Mouse (Mus musculus) lung, postnatal 10 days (tissue): ENCODE measurements at regions not wholly inside any gene's neighbourhood (a gene's known extent, or its start where the extent isn't known, plus 50 kb on each side); places are given as distances from the start of the nearest gene placed in this dataset.
A peak's percentile ranks its signal among the peaks of the same experiment; 100 is the strongest.

ENCODE experiments used
- DNase-seq: peaks from one replicate; pipeline ENCODE4 v3.0.0; 2021

DNA sequence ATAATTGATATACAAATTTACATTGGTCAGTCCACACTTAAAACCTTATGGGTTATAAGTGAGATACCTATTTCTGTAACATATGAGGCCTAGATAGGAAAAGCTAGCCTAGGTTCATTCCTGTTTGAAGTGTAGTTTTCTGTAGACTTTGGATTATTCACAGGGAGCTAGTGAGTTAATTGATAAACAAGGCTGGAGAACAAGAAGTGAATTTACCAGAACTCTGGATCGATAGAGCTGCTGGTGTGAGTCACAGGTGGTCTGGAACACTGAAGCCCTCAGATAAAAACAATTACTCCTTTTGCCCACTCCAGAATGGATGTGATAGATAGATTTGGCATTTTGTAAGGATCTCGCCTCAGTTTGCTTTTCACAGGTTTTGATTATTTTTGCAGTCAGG is 62.0 kb upstream of the Rtl1 start:
- no peak for DNase-seq

DNA sequence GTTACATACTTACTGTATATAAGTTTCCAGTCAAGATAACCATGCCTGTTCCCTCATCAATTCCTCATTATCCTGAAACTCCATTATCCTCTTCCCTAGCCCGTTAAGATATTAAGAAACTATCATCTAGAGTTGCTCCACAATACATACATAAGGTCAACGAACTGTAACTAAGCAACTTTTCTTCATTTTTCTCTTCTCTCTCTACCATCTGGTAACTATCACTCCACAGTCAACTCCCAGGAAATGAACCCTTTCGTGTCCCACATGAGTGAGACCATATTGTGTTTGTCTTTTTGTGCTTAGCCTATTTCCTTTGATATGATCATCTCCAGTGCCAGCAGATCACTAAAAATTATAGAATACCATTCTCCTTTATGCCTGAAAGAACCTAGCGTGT is 74.6 kb upstream of the Rtl1 start:
- DNase-seq = peak; percentile 4

GRCm38 (mm10) chr12:109694046-109694445 is 93.9 kb upstream of the Rtl1 start:
- no peak for DNase-seq

DNA sequence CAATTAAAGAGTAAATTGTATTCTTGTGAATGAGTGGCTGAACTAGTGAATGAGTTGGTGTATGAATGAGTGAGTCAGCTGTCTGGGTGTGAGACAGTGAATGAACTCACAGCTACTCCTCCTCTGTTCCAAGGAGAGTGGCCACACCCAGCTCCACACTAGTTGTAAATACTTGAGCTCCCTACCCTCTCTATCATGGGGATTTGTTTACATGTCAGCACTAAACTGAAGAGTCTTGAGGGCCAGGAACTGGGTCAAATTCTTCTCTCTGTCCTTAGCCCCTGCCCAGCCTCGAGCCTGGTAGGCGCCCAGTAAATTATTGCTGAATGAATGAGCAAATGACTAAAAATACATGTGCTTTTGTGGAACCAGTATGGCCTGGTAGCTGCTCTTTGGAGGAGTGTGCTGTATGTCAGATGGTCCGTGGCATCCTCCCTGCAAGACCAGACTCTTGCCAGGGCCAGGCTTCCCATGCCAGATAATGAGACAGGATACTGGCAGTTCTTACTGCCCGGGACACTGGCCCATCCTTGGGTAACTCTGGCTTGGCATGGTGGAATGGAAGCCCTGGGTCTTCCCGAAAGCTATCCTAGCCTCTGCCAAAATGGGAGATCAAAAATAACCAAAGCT is 94.8 kb upstream of the Rtl1 start:
- peak; percentile 44 for DNase-seq

GRCm38 (mm10) chr12:109706820-109707219 is 106.7 kb upstream of the Rtl1 start:
- DNase-seq = no peak

- no peak for DNase-seq
Observed at GRCm38 (mm10) chr12:109709661-109710060, 109.5 kb upstream of the Rtl1 start.

DNA sequence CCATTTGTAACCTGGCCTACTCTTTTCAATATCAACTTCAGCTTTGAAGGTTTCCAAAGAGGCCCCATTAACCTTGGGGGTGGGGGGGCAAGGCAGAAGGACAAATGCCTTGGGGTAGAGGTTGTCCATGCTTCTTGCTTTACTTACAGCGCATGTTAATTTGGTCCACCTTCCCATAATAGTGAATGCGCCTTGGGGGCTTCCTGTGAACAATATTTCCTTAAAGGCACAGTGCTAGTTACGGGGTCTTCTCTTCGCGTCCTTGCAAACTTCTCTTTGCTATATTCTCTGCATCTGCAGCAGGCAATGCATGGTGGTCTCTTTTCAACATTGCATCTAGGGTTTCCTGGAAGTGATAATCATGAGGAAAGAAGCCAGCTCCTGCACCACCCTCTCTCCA is 111.3 kb upstream of the Rtl1 start:
- no peak for DNase-seq

GRCm38 (mm10) chr12:109711946-109712345 is 111.8 kb upstream of the Rtl1 start:
- no peak for DNase-seq

DNA sequence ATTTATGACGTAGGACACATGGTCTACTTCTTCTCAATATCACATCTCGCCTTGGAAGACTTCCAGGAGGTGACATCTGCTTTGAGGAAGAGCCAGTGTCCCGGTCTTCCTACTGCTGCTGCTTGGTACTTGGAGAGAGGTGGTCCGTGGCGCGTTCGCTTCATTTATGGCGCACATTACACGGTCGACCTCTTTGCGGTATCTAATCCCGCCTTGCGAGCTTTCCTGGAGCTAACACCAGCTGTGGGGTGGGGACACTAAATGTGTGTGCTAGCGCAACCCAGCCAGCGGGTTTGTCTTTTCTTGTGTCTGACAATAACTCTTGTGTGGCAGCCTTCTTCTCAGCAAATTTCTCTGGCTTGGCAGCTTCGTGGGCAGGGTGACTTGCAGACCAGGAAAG is 112.3 kb upstream of the Rtl1 start:
- DNase-seq = no peak

DNA sequence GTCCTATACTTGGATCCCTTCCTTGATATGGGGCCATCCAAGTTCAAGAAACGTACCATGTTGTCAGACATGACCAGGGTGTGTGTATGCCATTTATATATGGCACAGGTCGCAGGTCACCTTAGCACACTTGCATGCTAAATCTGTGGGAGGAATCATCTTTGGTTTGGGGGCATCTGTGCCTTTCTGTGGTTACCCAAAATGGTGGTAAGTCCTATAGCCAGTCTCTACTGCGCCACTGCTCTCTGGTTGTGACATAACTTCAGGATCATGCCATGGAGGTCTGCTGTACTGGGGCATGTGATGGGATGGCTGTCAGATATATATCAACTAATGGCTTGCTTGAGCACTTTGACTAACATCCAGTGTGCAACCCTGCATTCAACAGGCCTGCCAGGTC is 112.9 kb upstream of the Rtl1 start:
- no peak for DNase-seq

- no peak for DNase-seq
Observed at GRCm38 (mm10) chr12:109714061-109714460, 113.9 kb upstream of the Rtl1 start.

DNA sequence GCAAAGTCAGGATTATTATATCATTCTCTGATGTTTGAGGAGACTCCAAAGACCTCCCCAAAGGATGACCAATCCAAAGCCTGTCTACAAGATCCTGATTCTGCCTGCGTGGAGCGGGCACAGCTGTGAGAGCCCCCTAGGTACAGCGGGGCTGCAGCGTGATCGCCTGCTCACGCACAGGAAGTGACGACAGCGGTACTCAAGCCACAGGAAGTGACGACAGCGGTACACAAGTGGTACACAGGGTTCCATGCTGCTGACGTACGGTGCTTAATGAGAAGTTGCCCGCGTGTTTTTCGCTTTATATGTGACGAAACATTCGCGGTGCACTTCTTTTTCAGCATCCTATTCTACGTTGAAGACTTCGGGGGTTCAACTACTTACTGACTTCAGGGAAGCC is 116.9 kb upstream of the Rtl1 start:
- no peak for DNase-seq

DNA sequence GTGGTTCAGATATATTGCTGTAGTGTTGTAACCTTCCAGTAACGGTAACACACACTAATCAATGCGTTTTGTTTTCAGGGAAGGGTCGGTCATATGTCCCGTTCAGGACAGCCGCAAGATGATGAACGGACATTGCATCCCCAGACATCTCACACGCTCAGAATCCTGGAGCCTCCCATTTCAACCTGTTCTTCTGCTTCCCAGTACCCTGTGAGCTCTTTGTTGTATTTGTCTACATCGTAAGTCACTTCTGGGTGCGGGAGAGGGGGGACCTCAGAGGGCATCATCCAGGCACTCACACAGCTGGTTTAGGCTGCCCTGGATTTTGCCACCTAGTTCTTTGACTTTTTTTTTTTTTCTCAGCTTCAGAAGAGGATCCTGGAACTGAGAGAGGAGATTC is 117.9 kb upstream of the Rtl1 start:
- DNase-seq = no peak

DNA sequence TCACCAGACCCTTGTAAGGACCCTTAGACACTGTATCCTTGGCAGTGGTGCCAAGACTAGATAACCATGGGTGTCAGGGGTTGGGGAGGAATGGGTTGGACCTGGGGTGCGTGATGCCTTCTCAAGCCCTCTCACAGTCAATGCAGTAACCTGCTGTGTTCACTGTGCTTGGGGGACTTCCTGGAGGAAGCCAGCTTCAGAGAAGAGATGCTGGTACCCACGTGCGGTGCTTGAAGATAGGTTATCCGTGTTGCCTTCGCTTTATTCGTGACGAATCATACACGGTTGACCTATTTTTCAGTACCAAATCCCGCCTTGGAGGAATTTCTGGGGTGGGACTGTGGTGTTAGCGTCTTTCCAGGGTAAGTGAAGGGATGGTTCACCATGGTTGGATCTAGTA is 138.1 kb upstream of the Rtl1 start:
- DNase-seq = no peak

- no peak for DNase-seq
Observed at GRCm38 (mm10) chr12:109738911-109739310, 138.8 kb upstream of the Rtl1 start.

DNA sequence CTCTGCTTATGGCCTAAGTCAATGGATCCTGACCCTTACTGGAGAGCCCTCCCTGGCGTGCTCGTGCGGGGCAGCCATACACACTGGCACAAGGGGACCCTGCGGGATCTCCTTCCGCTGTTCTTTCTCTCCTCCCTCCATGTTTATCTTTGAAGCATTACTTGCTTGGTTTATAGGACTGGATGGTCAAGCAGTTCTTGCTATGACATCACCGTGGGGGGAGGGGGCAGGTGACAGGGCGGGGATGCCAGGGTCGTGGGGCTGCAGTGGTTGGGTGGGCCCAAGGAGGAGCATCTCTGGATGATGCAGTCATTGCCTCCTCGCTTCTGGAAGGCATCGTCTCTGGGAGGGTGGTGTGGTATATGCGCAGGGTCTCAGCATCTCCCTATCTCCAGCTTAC is 142.4 kb upstream of the Rtl1 start:
- no peak for DNase-seq

GRCm38 (mm10) chr12:109743036-109743650 is 143.0 kb upstream of the Rtl1 start:
- DNase-seq = no peak

DNA sequence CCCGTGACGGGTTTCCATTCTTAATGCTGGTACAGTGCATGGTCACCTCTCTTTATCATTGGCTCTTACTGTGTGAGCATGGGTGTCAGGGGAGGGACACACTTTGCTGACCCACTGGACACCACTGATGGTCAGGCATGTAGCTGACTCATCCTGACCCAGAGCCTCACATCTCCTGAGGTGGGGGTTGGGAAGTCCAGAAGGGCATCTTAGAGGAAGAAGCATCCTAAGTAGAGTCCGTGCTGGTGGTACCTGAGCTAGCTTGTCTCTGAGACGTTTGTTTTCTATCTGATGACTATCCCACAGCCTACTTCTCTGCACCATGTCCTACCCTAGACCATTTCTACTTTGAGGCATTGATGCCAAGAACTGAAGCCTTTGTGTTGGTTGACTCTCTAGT is 144.1 kb upstream of the Rtl1 start:
- DNase-seq = no peak

- DNase-seq = no peak
Observed at GRCm38 (mm10) chr12:109745731-109746484, 145.8 kb upstream of the Rtl1 start.

DNA sequence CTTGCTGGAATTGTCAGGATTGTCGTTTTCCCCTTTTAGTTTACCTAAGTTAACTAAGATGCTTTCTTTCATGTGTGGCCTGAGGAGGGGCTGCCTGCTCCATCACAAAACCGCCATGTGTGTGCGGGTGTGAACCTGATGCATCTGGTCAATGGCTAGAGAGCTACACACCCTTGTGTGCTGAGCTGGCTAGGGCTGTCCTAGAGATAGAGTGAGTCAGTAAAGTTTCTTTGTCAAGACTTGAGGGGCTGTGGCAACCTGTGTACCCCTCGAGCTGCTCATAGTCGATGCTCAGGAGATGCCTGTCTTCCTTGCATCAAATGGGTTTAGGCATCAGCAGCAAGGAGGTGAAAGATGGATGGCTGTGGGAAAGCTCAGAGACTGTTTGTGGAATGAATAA is 147.1 kb upstream of the Rtl1 start:
- DNase-seq = no peak

DNA sequence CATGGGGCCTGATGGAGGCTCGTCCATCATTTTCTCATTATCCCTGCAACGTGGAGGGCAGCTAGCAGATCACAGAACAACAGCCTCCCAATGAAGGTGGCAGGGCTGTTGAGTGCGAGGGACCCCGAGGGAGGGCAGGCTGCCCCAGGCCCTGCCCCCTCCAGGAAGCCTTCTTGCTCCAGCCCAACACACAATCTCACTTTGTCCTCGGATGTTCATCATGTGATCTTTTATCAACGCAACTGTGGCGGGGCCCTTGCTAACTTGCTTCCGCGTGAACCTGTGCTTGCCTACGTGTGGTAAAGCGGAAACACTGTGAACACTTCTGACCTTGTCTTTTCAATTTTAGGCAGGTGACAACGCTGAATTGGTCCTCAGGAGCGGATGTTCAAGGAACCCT is 147.6 kb upstream of the Rtl1 start:
- no peak for DNase-seq

DNA sequence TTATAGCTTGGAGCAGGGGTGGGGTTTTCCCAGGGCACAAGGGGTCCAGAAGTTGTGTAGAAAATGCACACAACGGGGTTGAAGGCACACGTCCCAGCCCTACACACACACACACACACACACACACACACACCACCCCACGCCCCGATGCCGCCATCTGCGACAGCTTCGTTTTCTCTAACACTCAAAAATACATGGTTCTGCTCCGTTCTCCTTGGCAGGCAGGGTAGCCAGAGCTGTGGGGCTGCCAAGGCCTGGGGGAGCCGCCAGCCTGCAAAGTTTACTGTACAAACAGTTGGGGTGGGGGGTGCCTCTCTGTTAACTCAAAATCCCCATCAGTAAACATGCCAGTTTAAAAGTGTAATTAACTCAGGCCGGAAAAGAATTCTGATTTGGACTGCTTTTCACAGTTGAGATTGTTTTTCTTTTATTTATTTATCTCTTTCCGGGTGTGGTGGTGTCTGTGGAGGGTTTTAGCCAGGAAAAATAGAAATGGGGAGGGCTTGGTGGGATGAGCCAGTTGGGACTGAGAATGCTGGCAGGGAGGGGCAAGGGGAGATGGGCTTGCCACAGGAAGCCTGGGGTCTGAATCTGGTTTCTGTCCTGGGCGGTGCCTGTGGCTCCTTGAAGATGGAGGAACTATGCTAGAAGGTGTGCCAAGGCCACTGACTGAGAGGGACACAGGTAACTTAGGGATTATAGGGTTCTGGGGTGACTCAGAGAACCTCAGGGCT is 148.4 kb upstream of the Rtl1 start:
- peak; percentile 37 for DNase-seq

- DNase-seq = no peak
Observed at GRCm38 (mm10) chr12:109749256-109749655, 149.1 kb upstream of the Rtl1 start.
